16 mouse cellular contexts compared by ENCODE assay signal in genomic region chr13:12522346-12522745, GRCm38 (mm10).
"Had no signal": no experiment of that assay in that cellular context is flagged by ENCODE, and none has a peak within 500 bp of the region (broad histone marks: within the 10 kb centered on the region; RNA-seq: fewer than 3 reads in every experiment).

No protein-coding gene starts in this region.

- H3K9me3 ChIP-seq: neural tube, embryonic 12.5 days; neural tube, embryonic 13.5 days; neural tube, embryonic 15.5 days; stomach, embryonic 15.5 days had no signal

- H3K4me1 ChIP-seq: neural tube, embryonic 12.5 days; neural tube, embryonic 13.5 days had no signal

- H3K27ac ChIP-seq: neural tube, embryonic 12.5 days; neural tube, embryonic 13.5 days; neural tube, embryonic 15.5 days; stomach, embryonic 15.5 days; stomach, postnatal 0 days had no signal

- H3K4me3 ChIP-seq: neural tube, embryonic 12.5 days; neural tube, embryonic 13.5 days; neural tube, embryonic 15.5 days; stomach, embryonic 15.5 days had no signal

- H3K4me2 ChIP-seq: neural tube, embryonic 12.5 days; neural tube, embryonic 13.5 days; neural tube, embryonic 15.5 days; stomach, embryonic 15.5 days had no signal

- DNase-seq: right cerebral cortex, adult 18-20 months; right cerebral cortex, postnatal 14 days; right cerebral cortex, postnatal 25 days; right cerebral cortex, postnatal 4 days; spleen, adult 18-20 months; thymus, adult 18-20 months; thymus, adult 2 months; thymus, postnatal 14 days; thymus, postnatal 25 days; thymus, postnatal 36 days; thymus, postnatal 4 days had no signal

- H3K9ac ChIP-seq: neural tube, embryonic 12.5 days; neural tube, embryonic 13.5 days; neural tube, embryonic 15.5 days; stomach, embryonic 15.5 days had no signal

- H3K36me3 ChIP-seq: neural tube, embryonic 12.5 days; neural tube, embryonic 13.5 days; neural tube, embryonic 15.5 days; stomach, embryonic 15.5 days had no signal
